Mouse (Mus musculus): Measurements from ENCODE around the gene R3hdm4. TPM values are rescaled to one million over a fixed set of nuclear protein-coding genes. Genes with fewer than 3 reads are reported as not detected.

The R3hdm4 gene
- total and polyA plus RNA-seq, 3 experiments: 10.5 to 59.4 (median 22.3) TPM

DNA sequence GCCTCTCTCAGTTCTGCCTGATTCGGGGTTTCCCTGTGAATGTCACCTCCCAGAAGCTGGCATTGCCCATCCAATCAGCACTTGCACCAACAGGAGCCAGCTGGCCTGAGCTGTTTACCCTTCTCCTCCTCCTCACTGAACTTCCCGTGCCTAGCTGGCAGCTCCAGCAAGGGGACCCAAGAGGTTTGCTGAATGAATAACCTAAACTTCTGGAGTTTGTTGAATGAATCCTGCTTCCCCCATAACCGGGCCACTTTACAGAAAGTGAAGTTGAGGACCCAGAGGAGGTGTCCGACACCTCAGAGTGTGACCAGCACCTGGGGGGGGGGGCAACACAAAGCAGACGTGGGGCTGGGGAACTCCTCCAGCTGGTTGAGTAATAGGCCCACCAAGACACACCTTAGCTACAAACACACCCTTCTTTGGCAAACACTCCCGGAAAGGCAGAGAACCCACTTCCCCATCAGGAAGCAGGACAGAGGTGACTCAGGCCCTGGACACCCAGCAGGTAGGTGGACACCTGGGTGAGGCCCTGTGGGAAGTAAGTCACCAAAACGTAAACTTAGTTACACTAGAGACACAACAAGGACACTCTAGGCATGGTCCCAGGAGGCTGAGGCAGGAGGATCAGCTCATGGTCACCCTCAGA lies 5.9 kb downstream of the R3hdm4 start:
- H3K27me3 ChIP-seq (replicated peaks): no peaks in the 10 kb centered on the region
- no peak overlapping the region for H3K27ac ChIP-seq (ENCODE audit: insufficient read depth, low read depth)
- peaks cover 10 to 30% of the 10 kb centered on the region in 2 experiments for H3K4me1 ChIP-seq (ENCODE audit: control insufficient read depth in 1 of 2, insufficient read depth in 2 of 2)
- no peak for TF ChIP-seq IRF4 (IDR thresholded peaks at IDR 0.05; ENCODE audit: low read depth, low read length)
- TF ChIP-seq USF1 (IDR thresholded peaks at IDR 0.05; ENCODE audit: low read depth, low read length): no peak
- TF ChIP-seq ETS1 (conservative IDR thresholded peaks at IDR 0.05; ENCODE audit: low read depth, low read length): no peak
- TF ChIP-seq NELFE (IDR thresholded peaks at IDR 0.05; ENCODE audit: low read depth, low read length): no peak
- TF ChIP-seq CHD1 (IDR thresholded peaks at IDR 0.05; ENCODE audit: low read depth, low read length): no peak
- no peak for TF ChIP-seq ZC3H11A (IDR thresholded peaks at IDR 0.05; ENCODE audit: low read depth, low read length)
- TF ChIP-seq MEF2A (IDR thresholded peaks at IDR 0.05; ENCODE audit: borderline replicate concordance, low read depth, low read length): no peak
- TF ChIP-seq UBTF (IDR thresholded peaks at IDR 0.05; ENCODE audit: low read depth, low read length): no peak
- no peak for TF ChIP-seq KAT2A (IDR thresholded peaks at IDR 0.05; ENCODE audit: insufficient replicate concordance, low read length)
- TF ChIP-seq ZMIZ1 (IDR thresholded peaks at IDR 0.05; ENCODE audit: low read depth, low read length): no peak
- TF ChIP-seq HCFC1 (IDR thresholded peaks at IDR 0.05; ENCODE audit: low read depth, low read length): no peak
- no peak for TF ChIP-seq ELF1 (IDR thresholded peaks at IDR 0.05; ENCODE audit: low read depth, low read length)
- no peak for TF ChIP-seq RAD21 (IDR thresholded peaks at IDR 0.05; ENCODE audit: low read depth, low read length)
- no peak for TF ChIP-seq PAX5 (IDR thresholded peaks at IDR 0.05; ENCODE audit: low read length)
- no peak for TF ChIP-seq ZNF384 (IDR thresholded peaks at IDR 0.05; ENCODE audit: low read depth, low read length)
- TF ChIP-seq SMC3 (IDR thresholded peaks at IDR 0.05; ENCODE audit: low read depth, low read length): no peak
- H3K9ac ChIP-seq (ENCODE audit: insufficient read depth, low read depth): no peak overlapping the region
- H3K36me3 ChIP-seq (replicated peaks in 1 of 2; ENCODE audit: control insufficient read depth in 1 of 2, insufficient read depth in 1 of 2, low read length in 1 of 2): peaks cover 8 to 39% of the 10 kb centered on the region in 2 experiments
- no peak overlapping the region for H3K4me3 ChIP-seq (replicated peaks in 1 of 3; ENCODE audit: low read depth in 2 of 3, low read length in 2 of 3, poor library complexity in 1 of 3)
- dilution Hi-C loops (cut with MboI; ENCODE audit: extremely low pct_ligation_motif_present, extremely low pct_unique_long_range_greater_than_20kb, low sequenced_read_pairs): no loop called here
- no peaks in the 10 kb centered on the region for H3K9me3 ChIP-seq (replicated peaks; ENCODE audit: low read length)
- DNase-seq (ENCODE audit: extremely low read depth): no peak
- H3K4me2 ChIP-seq (ENCODE audit: insufficient read depth, low read depth, poor library complexity, severe bottlenecking): no peak overlapping the region
- in situ Hi-C loops (cut with MboI; ENCODE audit: low pct_ligation_motif_present, low pct_unique_long_range_greater_than_20kb, low sequenced_read_pairs): no loop called here
- no peaks in the 10 kb centered on the region; the same call in 1 of the 2 replicates for H3K79me2 ChIP-seq (replicated peaks; ENCODE audit: control insufficient read depth, extremely low read depth, insufficient read depth, poor library complexity, severe bottlenecking)

DNA sequence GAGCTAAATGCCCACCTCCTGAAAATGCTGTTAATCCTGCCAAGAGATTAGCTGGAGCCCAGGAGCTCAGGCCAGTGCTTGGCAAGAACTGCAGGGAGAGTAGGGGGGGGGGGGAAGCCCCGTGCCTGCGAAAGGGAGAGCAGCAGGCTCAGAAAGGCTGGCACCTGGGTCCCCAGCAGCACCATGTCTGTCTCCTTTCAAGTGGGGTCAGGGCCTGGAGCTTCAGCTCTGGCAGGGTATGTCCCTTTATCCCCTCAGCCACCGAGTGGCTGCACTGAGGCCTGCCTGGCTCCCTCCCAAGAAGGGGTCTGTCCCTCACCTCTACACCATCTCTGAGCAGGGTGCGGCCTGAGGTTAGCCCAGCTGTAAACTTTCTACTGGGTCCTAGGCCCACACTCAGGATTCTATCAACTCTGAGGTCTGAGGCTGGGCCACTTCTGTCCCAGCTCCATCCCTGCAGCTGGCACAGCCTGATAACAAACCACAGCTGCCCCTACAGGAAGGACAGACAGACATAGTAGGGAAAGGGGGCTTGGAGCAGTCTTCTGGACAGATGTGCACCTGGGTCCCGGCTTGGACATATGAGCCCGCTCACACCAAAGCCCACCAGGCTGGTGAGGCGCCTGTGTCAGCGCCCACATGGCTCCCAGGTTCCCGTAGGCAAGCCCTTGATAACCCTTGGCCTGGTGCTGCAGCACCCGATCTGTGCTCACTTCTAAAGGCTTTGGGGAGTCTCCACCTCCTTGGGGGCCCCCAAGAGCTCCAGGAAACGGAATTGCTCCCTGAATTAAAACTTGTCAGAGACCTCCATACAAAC lies 6.7 kb downstream of the R3hdm4 start:
- Histone ChIP-seq H3K36me3 (replicated peaks in 1 of 2; ENCODE audit: control insufficient read depth in 1 of 2, insufficient read depth in 1 of 2, low read length in 1 of 2) (peaks cover 8 to 46% of the 10 kb centered on the region in 2 experiments), H3K4me3 (replicated peaks in 1 of 3; ENCODE audit: low read depth in 2 of 3, low read length in 2 of 3, poor library complexity in 1 of 3) (no peak overlapping the region), H3K9me3 (replicated peaks; ENCODE audit: low read length) (no peaks in the 10 kb centered on the region), H3K79me2 (replicated peaks; ENCODE audit: control insufficient read depth, extremely low read depth, insufficient read depth, poor library complexity, severe bottlenecking) (no peaks in the 10 kb centered on the region; the same call in 1 of the 2 replicates), H3K27me3 (replicated peaks) (no peaks in the 10 kb centered on the region), H3K27ac (ENCODE audit: insufficient read depth, low read depth) (no peak overlapping the region), H3K4me2 (ENCODE audit: insufficient read depth, low read depth, poor library complexity, severe bottlenecking) (no peak overlapping the region), H3K4me1 (ENCODE audit: control insufficient read depth in 1 of 2, insufficient read depth in 2 of 2) (peaks cover 12 to 38% of the 10 kb centered on the region in 2 experiments), H3K9ac (ENCODE audit: insufficient read depth, low read depth) (no peak overlapping the region)
- dilution Hi-C loops (cut with MboI; ENCODE audit: extremely low pct_ligation_motif_present, extremely low pct_unique_long_range_greater_than_20kb, low sequenced_read_pairs): no loop called here
- in situ Hi-C loops (cut with MboI; ENCODE audit: low pct_ligation_motif_present, low pct_unique_long_range_greater_than_20kb, low sequenced_read_pairs): no loop called here
- DNase-seq (ENCODE audit: extremely low read depth): no peak
- TF ChIP-seq ZNF384 (IDR thresholded peaks at IDR 0.05; ENCODE audit: low read depth, low read length): no peak

All from CH12.LX (cell line).